Mouse (Mus musculus): ENCODE measurements at regions not wholly inside any gene's neighbourhood (a gene's known extent, or its start where the extent isn't known, plus 50 kb on each side); places are given as distances from the start of the nearest gene placed in this dataset.

- DNase-seq (ENCODE audit: low read depth), result no peak
Measured at GRCm38 (mm10) chr4:150725443-150726135, 73.6 kb upstream of the Slc45a1 start.

GRCm38 (mm10) chr4:150724823-150725222 is 72.8 kb upstream of the Slc45a1 start:
- no peak for DNase-seq (ENCODE audit: low read depth)

- DNase-seq (ENCODE audit: low read depth), result no peak
Measured at GRCm38 (mm10) chr4:150721619-150722283, 69.8 kb upstream of the Slc45a1 start.

GRCm38 (mm10) chr4:150717866-150718265 is 65.9 kb upstream of the Slc45a1 start:
- DNase-seq (ENCODE audit: low read depth), result no peak

- no peak for DNase-seq (ENCODE audit: low read depth)
Measured at GRCm38 (mm10) chr4:150715051-150715450, 63.1 kb upstream of the Slc45a1 start.

- DNase-seq (ENCODE audit: low read depth), result no peak
Measured at GRCm38 (mm10) chr4:150713291-150713690, 61.3 kb upstream of the Slc45a1 start.

GRCm38 (mm10) chr4:150712856-150713255 is 60.9 kb upstream of the Slc45a1 start:
- no peak for DNase-seq (ENCODE audit: low read depth)

GRCm38 (mm10) chr4:150711646-150712045 is 59.7 kb upstream of the Slc45a1 start:
- no peak for DNase-seq (ENCODE audit: low read depth)

- DNase-seq (ENCODE audit: low read depth), result no peak
Measured at GRCm38 (mm10) chr4:150709391-150710130, 57.6 kb upstream of the Slc45a1 start.

- no peak for DNase-seq (ENCODE audit: low read depth)
Measured at GRCm38 (mm10) chr4:150708572-150708984, 56.6 kb upstream of the Slc45a1 start.

- DNase-seq (ENCODE audit: low read depth), result no peak
Measured at GRCm38 (mm10) chr4:150707725-150708571, 56.0 kb upstream of the Slc45a1 start.

- DNase-seq (ENCODE audit: low read depth), result peak; percentile 75
Measured at GRCm38 (mm10) chr4:150706793-150707724, 55.1 kb upstream of the Slc45a1 start.

GRCm38 (mm10) chr4:150706291-150706690 is 54.3 kb upstream of the Slc45a1 start:
- no peak for DNase-seq (ENCODE audit: low read depth)

- no peak for DNase-seq (ENCODE audit: low read depth)
Measured at GRCm38 (mm10) chr4:150703266-150703665, 51.3 kb upstream of the Slc45a1 start.

Measured in fibroblast of lung, adult 2 months (primary cell).